ENCODE assay signal across 8 mouse cellular contexts in genomic region chr1:92474066-92474578, GRCm38 (mm10). TPM values are rescaled to one million over a fixed set of nuclear protein-coding genes. Genes with fewer than 3 reads are reported as not detected.
DNase-seq lines count a peak whose midpoint lies in the region; ATAC-seq and TF ChIP-seq lines count a peak whose summit lies in the region.

No protein-coding gene starts in this region.

- TF ChIP-seq EP300 in heart, postnatal 0 days (IDR thresholded peaks at IDR 0.05; ENCODE audit: low read depth), result no peak; the same call in 1 of the 2 replicates

- no peaks in the 10 kb centered on the region for H3K27me3 ChIP-seq in heart, postnatal 0 days (ENCODE audit: control insufficient read depth, insufficient read depth, low read length)

- H3K4me3 ChIP-seq in heart, postnatal 0 days (ENCODE audit: low read depth, low read length), result peak overlapping the region; percentile 83

- H3K27ac ChIP-seq in heart, postnatal 0 days (ENCODE audit: low read depth), result peak overlapping the region; percentile 57

- H3K4me1 ChIP-seq in heart, postnatal 0 days (ENCODE audit: control insufficient read depth, insufficient read depth), result peaks cover 13% of the 10 kb centered on the region; the same call in 1 of the 2 replicates

- peak; percentile 36 for DNase-seq in heart, postnatal 0 days (ENCODE audit: low spot score)
- DNase-seq in heart, adult 9 months (ENCODE audit: low spot score in 2 of 2), result no peak
- DNase-seq in MN1 (ENCODE audit: low spot score), result peak; percentile 34
- no peak for DNase-seq in frontal cortex, postnatal 14 days (ENCODE audit: low spot score in 2 of 2)
- DNase-seq in c-Kit-positive CD71-positive TER-119-positive erythroid progenitor cells, embryonic 14.5 days (ENCODE audit: low spot score), result no peak
- no peak for DNase-seq in gastrocnemius, postnatal 36 days

- H3K9me3 ChIP-seq in heart, postnatal 0 days (replicated peaks; ENCODE audit: control insufficient read depth, low read length), result no peaks in the 10 kb centered on the region

- WGBS in heart, postnatal 0 days, result 2% methylated on average over 10 of the region's 10 CpGs

- H3K4me2 ChIP-seq in heart, postnatal 0 days (ENCODE audit: low read depth, low read length), result peak overlapping the region; percentile 82

- peak overlapping the region; percentile 90 for H3K9ac ChIP-seq in heart, postnatal 0 days (replicated peaks; ENCODE audit: low read depth, low read length)

- intact Hi-C loops in gastrocnemius, postnatal 36 days (cut with DNase I), result no loop called here

- H3K36me3 ChIP-seq in heart, postnatal 0 days (replicated peaks; ENCODE audit: control insufficient read depth, insufficient read depth, low read length), result peaks cover 19% of the 10 kb centered on the region

- TF ChIP-seq CTCF in heart, postnatal 0 days (IDR thresholded peaks at IDR 0.05; ENCODE audit: low read depth), result no peak

- peak; percentile 45 for ATAC-seq in heart, postnatal 0 days (ENCODE audit: insufficient read depth, low read depth)
- ATAC-seq in hematopoietic stem cell, adult 5-6 weeks (replicated peaks in 1 of 2; ENCODE audit: insufficient read depth in 1 of 2, low FRiP score in 2 of 2, low TSS enrichment in 1 of 2, low read depth in 1 of 2, poor library complexity in 2 of 2, severe bottlenecking in 2 of 2), result peak; percentile 44 to 66
- peak; percentile 45 for ATAC-seq in megakaryocyte progenitor cell, adult 5-6 weeks (replicated peaks; ENCODE audit: poor library complexity)

RNA-seq across cellular contexts. Expression of gene Ndufa10, which starts 0.5 kb away (rescaled TPM):
- 575 and 686 TPM in 2 replicates for total RNA-seq in heart, postnatal 0 days (2014; rRNA removed; ENCODE audit: low replicate concordance)
- 1,020 and 1,029 TPM in 2 replicates for polyA plus RNA-seq in heart, postnatal 0 days (2015; fragmentation: Nextera tagmentation; extraction: Ambion mirVana)
- 84.7 and 94.9 TPM in 2 replicates for total RNA-seq in hematopoietic stem cell, adult 5-6 weeks (2017)
- total RNA-seq in megakaryocyte progenitor cell, adult 5-6 weeks (2015), result 175 TPM in 2 replicates
- 101 and 110 TPM in 2 replicates for total RNA-seq in megakaryocyte progenitor cell, adult 5-6 weeks (2017)
- total RNA-seq in gastrocnemius, postnatal 36 days (2021), result 100 to 1,000 TPM; 447 to 473 TPM

RNA-seq across cellular contexts. Expression of gene Olfr1416, which starts 10.8 kb away (rescaled TPM):
- not detected in 2 replicates for total RNA-seq in heart, postnatal 0 days (2014; rRNA removed; ENCODE audit: low replicate concordance)
- not detected in 2 replicates for polyA plus RNA-seq in heart, postnatal 0 days (2015; fragmentation: Nextera tagmentation; extraction: Ambion mirVana)
- not detected in 2 replicates for total RNA-seq in hematopoietic stem cell, adult 5-6 weeks (2017)
- not detected in 2 replicates for total RNA-seq in megakaryocyte progenitor cell, adult 5-6 weeks (2015)
- not detected in 2 replicates for total RNA-seq in megakaryocyte progenitor cell, adult 5-6 weeks (2017)
- not detected for total RNA-seq in gastrocnemius, postnatal 36 days (2021)

RNA-seq across cellular contexts. Expression of gene Olfr1415, which starts 21.8 kb away (rescaled TPM):
- total RNA-seq in heart, postnatal 0 days (2014; rRNA removed; ENCODE audit: low replicate concordance), result not detected in 2 replicates
- not detected in 2 replicates for polyA plus RNA-seq in heart, postnatal 0 days (2015; fragmentation: Nextera tagmentation; extraction: Ambion mirVana)
- total RNA-seq in hematopoietic stem cell, adult 5-6 weeks (2017), result not detected in 2 replicates
- total RNA-seq in megakaryocyte progenitor cell, adult 5-6 weeks (2015), result not detected in 2 replicates
- total RNA-seq in megakaryocyte progenitor cell, adult 5-6 weeks (2017), result not detected in 2 replicates
- total RNA-seq in gastrocnemius, postnatal 36 days (2021), result not detected

RNA-seq across cellular contexts. Expression of gene Olfr1414, which starts 44.3 kb away (rescaled TPM):
- not detected in 2 replicates for total RNA-seq in heart, postnatal 0 days (2014; rRNA removed; ENCODE audit: low replicate concordance)
- polyA plus RNA-seq in heart, postnatal 0 days (2015; fragmentation: Nextera tagmentation; extraction: Ambion mirVana), result not detected in 2 replicates
- total RNA-seq in hematopoietic stem cell, adult 5-6 weeks (2017), result not detected in 2 replicates
- not detected in 2 replicates for total RNA-seq in megakaryocyte progenitor cell, adult 5-6 weeks (2015)
- total RNA-seq in megakaryocyte progenitor cell, adult 5-6 weeks (2017), result not detected in 2 replicates
- total RNA-seq in gastrocnemius, postnatal 36 days (2021), result not detected

Comparison
In these comparisons a context has a peak if more than half of its experiments do, and no peak if none do; other contexts are left out.
1. DNase-seq: peak in heart, postnatal 0 days (single experiment) and MN1 (single experiment); none in heart, adult 9 months (0 of 2), frontal cortex, postnatal 14 days (0 of 2), c-Kit-positive CD71-positive TER-119-positive erythroid progenitor cells, embryonic 14.5 days (single experiment) and gastrocnemius, postnatal 36 days (0 of 2).
2. Peak in every context shown above with its lines, with median percentiles within 50 percentile points of each other: ATAC-seq.